12 mouse cellular contexts compared by ENCODE assay signal in the genomic region with DNA sequence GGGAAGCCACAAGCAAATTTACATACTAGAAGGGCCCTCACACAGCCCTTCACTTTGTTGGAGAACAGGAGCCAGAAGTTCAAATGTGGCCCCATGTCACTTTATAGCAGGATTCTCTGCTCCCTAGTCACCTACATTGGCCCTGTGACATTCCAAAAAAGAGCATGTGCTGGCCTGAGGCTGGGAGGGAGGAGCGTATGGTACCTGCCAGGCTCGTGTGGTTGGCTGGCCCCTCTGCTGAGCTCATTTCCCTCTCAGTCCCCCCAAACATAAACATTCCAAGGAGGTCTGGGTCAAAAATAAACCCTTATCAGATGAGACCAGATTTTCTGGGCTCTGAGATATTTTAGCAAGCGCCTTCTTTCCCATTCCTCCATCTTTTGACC. TPM values are rescaled to one million over a fixed set of nuclear protein-coding genes. Genes with fewer than 3 reads are reported as not detected.
DNase-seq lines count a peak whose midpoint lies in the region; ATAC-seq and TF ChIP-seq lines count a peak whose summit lies in the region.
"Had no signal": no experiment of that assay in that cellular context is flagged by ENCODE, and none has a peak within 500 bp of the region (broad histone marks: within the 10 kb centered on the region; RNA-seq: fewer than 3 reads in every experiment).

No protein-coding gene starts in this region.

- no peaks in the 10 kb centered on the region for H3K9me3 ChIP-seq in hindbrain, embryonic 11.5 days (ENCODE audit: control insufficient read depth, low read length)
- no peaks in the 10 kb centered on the region for H3K9me3 ChIP-seq in hindbrain, embryonic 13.5 days
- no peaks in the 10 kb centered on the region for H3K9me3 ChIP-seq in lung, embryonic 14.5 days (ENCODE audit: low read depth, low read length)
- H3K9me3 ChIP-seq: embryonic facial prominence, embryonic 12.5 days; kidney, embryonic 15.5 days had no signal

- ATAC-seq in hindbrain, embryonic 11.5 days (ENCODE audit: low FRiP score) = peak; percentile 27; the same call in 1 of the 2 replicates
- no peak for ATAC-seq in hindbrain, embryonic 13.5 days (ENCODE audit: low FRiP score)
- peak; percentile 41; the same call in 1 of the 2 replicates for ATAC-seq in lung, embryonic 14.5 days (ENCODE audit: insufficient read depth)
- ATAC-seq in erythroid progenitor cell, adult 5-6 weeks (replicated peaks; ENCODE audit: low FRiP score, poor library complexity, severe bottlenecking) = 0 out of 2 replicates have a peak, but pooled peaks have one; percentile 15

- H3K36me3 ChIP-seq in hindbrain, embryonic 11.5 days (ENCODE audit: control insufficient read depth, insufficient read depth, low read length) = peaks cover 4% of the 10 kb centered on the region; the same call in 1 of the 2 replicates
- peaks cover 95% of the 10 kb centered on the region for H3K36me3 ChIP-seq in hindbrain, embryonic 13.5 days
- peaks cover 90% of the 10 kb centered on the region for H3K36me3 ChIP-seq in lung, embryonic 14.5 days (ENCODE audit: insufficient read depth)

- H3K9ac ChIP-seq in hindbrain, embryonic 11.5 days (ENCODE audit: low read depth, low read length) = no peak overlapping the region
- H3K9ac ChIP-seq in hindbrain, embryonic 13.5 days = no peak overlapping the region
- H3K9ac ChIP-seq in lung, embryonic 14.5 days = no peak overlapping the region
- H3K9ac ChIP-seq: embryonic facial prominence, embryonic 12.5 days; kidney, embryonic 15.5 days had no signal

- no peak overlapping the region for H3K4me2 ChIP-seq in hindbrain, embryonic 11.5 days (replicated peaks; ENCODE audit: low read depth, low read length)
- H3K4me2 ChIP-seq in hindbrain, embryonic 13.5 days = no peak overlapping the region
- no peak overlapping the region for H3K4me2 ChIP-seq in lung, embryonic 14.5 days
- H3K4me2 ChIP-seq: embryonic facial prominence, embryonic 12.5 days; kidney, embryonic 15.5 days; midbrain, embryonic 11.5 days had no signal

- no peaks in the 10 kb centered on the region for H3K4me1 ChIP-seq in hindbrain, embryonic 11.5 days (replicated peaks; ENCODE audit: control insufficient read depth, insufficient read depth, low read length)
- no peaks in the 10 kb centered on the region for H3K4me1 ChIP-seq in hindbrain, embryonic 13.5 days (replicated peaks)
- H3K4me1 ChIP-seq in lung, embryonic 14.5 days (ENCODE audit: insufficient read depth) = no peaks in the 10 kb centered on the region
- H3K4me1 ChIP-seq: embryonic facial prominence, embryonic 12.5 days had no signal

- no peak overlapping the region for H3K27ac ChIP-seq in hindbrain, embryonic 11.5 days (ENCODE audit: low read depth, low read length)
- no peak overlapping the region for H3K27ac ChIP-seq in hindbrain, embryonic 13.5 days
- no peak overlapping the region for H3K27ac ChIP-seq in lung, embryonic 14.5 days (ENCODE audit: low read depth)
- H3K27ac ChIP-seq: embryonic facial prominence, embryonic 12.5 days; kidney, embryonic 15.5 days had no signal

- no peak overlapping the region for H3K4me3 ChIP-seq in hindbrain, embryonic 11.5 days (ENCODE audit: low read depth, low read length)
- no peak overlapping the region for H3K4me3 ChIP-seq in hindbrain, embryonic 13.5 days
- H3K4me3 ChIP-seq in lung, embryonic 14.5 days (ENCODE audit: low read depth, low read length) = no peak overlapping the region
- H3K4me3 ChIP-seq: embryonic facial prominence, embryonic 12.5 days; kidney, embryonic 15.5 days had no signal

- WGBS in hindbrain, embryonic 11.5 days = 65% methylated on average over 3 of the region's 3 CpGs
- 72% methylated on average over 3 of the region's 3 CpGs for WGBS in hindbrain, embryonic 13.5 days
- 17% methylated on average over 3 of the region's 3 CpGs for WGBS in lung, embryonic 14.5 days

- DNase-seq in hindbrain, embryonic 11.5 days (ENCODE audit: low spot score) = no peak
- DNase-seq in lung, embryonic 14.5 days = no peak
- no peak for DNase-seq in lung, postnatal 25 days (ENCODE audit: low spot score)
- DNase-seq in R1 (ENCODE audit: low read depth, low spot score) = peak; percentile 13
- DNase-seq in frontal cortex, postnatal 10 days (ENCODE audit: low spot score in 2 of 2) = no peak

- H3K27me3 ChIP-seq in hindbrain, embryonic 11.5 days (ENCODE audit: control insufficient read depth, insufficient read depth, low read length) = no peaks in the 10 kb centered on the region
- H3K27me3 ChIP-seq in hindbrain, embryonic 13.5 days = no peaks in the 10 kb centered on the region
- no peaks in the 10 kb centered on the region for H3K27me3 ChIP-seq in lung, embryonic 14.5 days (ENCODE audit: insufficient read depth, low read length)
- H3K27me3 ChIP-seq: embryonic facial prominence, embryonic 12.5 days; kidney, embryonic 15.5 days; Patski had no signal

- no peak for TF ChIP-seq CTCF in lung, embryonic 14.5 days (IDR thresholded peaks at IDR 0.05; ENCODE audit: low read depth)

RNA-seq across cellular contexts. Expression of a gene that starts 20.4 kb away (rescaled TPM):
- 34.2 and 34.7 TPM in 2 replicates for polyA plus RNA-seq in hindbrain, embryonic 11.5 days (2014; fragmentation: Nextera tagmentation; extraction: Ambion mirVana)
- polyA plus RNA-seq in hindbrain, embryonic 13.5 days (2015; fragmentation: Nextera tagmentation; extraction: Ambion mirVana) = 29.9 and 30.1 TPM in 2 replicates
- 38.5 and 40.5 TPM in 2 replicates for polyA plus RNA-seq in lung, embryonic 14.5 days (2014; fragmentation: Nextera tagmentation; extraction: Ambion mirVana)
- 6.7 and 12.6 TPM in 2 replicates for total RNA-seq in erythroid progenitor cell, adult 5-6 weeks (2015; ENCODE audit: low replicate concordance)
- 13.2 and 18.2 TPM in 2 replicates for total RNA-seq in erythroid progenitor cell, adult 5-6 weeks (2017; ENCODE audit: low replicate concordance)

RNA-seq across cellular contexts. Expression of a gene that starts 23.3 kb away (rescaled TPM):
- 13.5 and 14.8 TPM in 2 replicates for polyA plus RNA-seq in hindbrain, embryonic 11.5 days (2014; fragmentation: Nextera tagmentation; extraction: Ambion mirVana)
- polyA plus RNA-seq in hindbrain, embryonic 13.5 days (2015; fragmentation: Nextera tagmentation; extraction: Ambion mirVana) = 24.9 and 26.5 TPM in 2 replicates
- 18.4 and 19.1 TPM in 2 replicates for polyA plus RNA-seq in lung, embryonic 14.5 days (2014; fragmentation: Nextera tagmentation; extraction: Ambion mirVana)
- total RNA-seq in erythroid progenitor cell, adult 5-6 weeks (2015; ENCODE audit: low replicate concordance) = not detected in 2 replicates
- 1.0 TPM in 1 of 2 replicates, not detected in the other for total RNA-seq in erythroid progenitor cell, adult 5-6 weeks (2017; ENCODE audit: low replicate concordance)

RNA-seq across cellular contexts. Expression of a gene that starts 52.7 kb away (rescaled TPM):
- 2.5 and 3.7 TPM in 2 replicates for polyA plus RNA-seq in hindbrain, embryonic 11.5 days (2014; fragmentation: Nextera tagmentation; extraction: Ambion mirVana)
- 3.5 and 3.7 TPM in 2 replicates for polyA plus RNA-seq in hindbrain, embryonic 13.5 days (2015; fragmentation: Nextera tagmentation; extraction: Ambion mirVana)
- polyA plus RNA-seq in lung, embryonic 14.5 days (2014; fragmentation: Nextera tagmentation; extraction: Ambion mirVana) = 17.8 and 19.3 TPM in 2 replicates
- not detected in 2 replicates for total RNA-seq in erythroid progenitor cell, adult 5-6 weeks (2015; ENCODE audit: low replicate concordance)
- total RNA-seq in erythroid progenitor cell, adult 5-6 weeks (2017; ENCODE audit: low replicate concordance) = not detected in 2 replicates
- total RNA-seq: neutrophil, adult 5-6 weeks had no signal
